Mouse (Mus musculus) stomach, embryonic 14.5 days (tissue): ENCODE measurements around the gene Stk38l. TPM values are rescaled to one million over a fixed set of nuclear protein-coding genes. Genes with fewer than 3 reads are reported as not detected.
A peak's percentile ranks its signal among the peaks of the same experiment; 100 is the strongest.

ENCODE experiments used
- ATAC-seq: fragments of 200-750 bp; cut with Nextera tagmentation; 2 replicates; pipeline ENCODE4 v1.8.0; 2017; ENCODE audit warnings: low read depth, moderate TSS enrichment; ENCODE audit not compliant: insufficient number of reproducible peaks, insufficient read depth, low FRiP score
- H3K27ac ChIP-seq: fragments of 300-500 bp; sonication (generic); 2 replicates; pipeline ENCODE4 v1.5.1; 2014; ENCODE audit warnings: mild to moderate bottlenecking, low read length, moderate library complexity, mixed read lengths
- H3K27me3 ChIP-seq: fragments of 300-500 bp; sonication (generic); 2 replicates; pipeline ENCODE4 v1.6.1; 2014; ENCODE audit warnings: low read length, control low read depth, mixed read lengths; ENCODE audit not compliant: control insufficient read depth, insufficient read depth
- H3K36me3 ChIP-seq: fragments of 300-500 bp; sonication (generic); 2 replicates; pipeline ENCODE4 v1.6.1; 2014; ENCODE audit warnings: mild to moderate bottlenecking, control low read depth, low read length, moderate library complexity, mixed read lengths; ENCODE audit not compliant: control insufficient read depth, insufficient read depth
- H3K4me1 ChIP-seq: fragments of 300-500 bp; sonication (generic); 2 replicates; pipeline ENCODE4 v1.6.1; 2014; ENCODE audit warnings: low read length, control low read depth, mixed read lengths; ENCODE audit not compliant: control insufficient read depth, insufficient read depth
- H3K4me2 ChIP-seq: fragments of 300-500 bp; sonication (generic); replicated peaks from 2 replicates; pipeline ENCODE4 v1.6.1; 2014; ENCODE audit warnings: low read depth, low read length, control low read depth
- H3K4me3 ChIP-seq: fragments of 300-500 bp; sonication (generic); 2 replicates; pipeline ENCODE4 v1.5.1; 2014; ENCODE audit warnings: low read depth, low read length, control low read depth
- H3K9ac ChIP-seq: fragments of 300-500 bp; sonication (generic); replicated peaks from 2 replicates; pipeline ENCODE4 v1.6.1; 2014; ENCODE audit warnings: low read depth, mild to moderate bottlenecking, control low read depth, low read length, moderate library complexity, mixed read lengths
- H3K9me3 ChIP-seq: fragments of 300-500 bp; sonication (generic); 2 replicates; pipeline ENCODE4 v1.6.1; 2016; ENCODE audit warnings: low read depth, low read length, control low read depth; ENCODE audit not compliant: control insufficient read depth
- WGBS: fragments of 180-500 bp; shearing (Covaris S2); extraction: QIAGEN DNeasy Blood & Tissue Kit; methylation state at CpG from one replicate; pipeline ENCODE4 v1.1.7; 2014; 5-methylcytosine and 5-hydroxymethylcytosine counted together
- polyA plus RNA-seq: library from polyadenylated mRNA; unstranded; fragments of >200 nt; fragmentation: Nextera tagmentation; extraction: Ambion mirVana; gene quantifications from 2 replicates; pipeline ENCODE4 v1.2.1, GENCODE M21; 2014

Gene Stk38l
- polyA plus RNA-seq, 1 experiment from 2014 or later, result 25.0 TPM

DNA sequence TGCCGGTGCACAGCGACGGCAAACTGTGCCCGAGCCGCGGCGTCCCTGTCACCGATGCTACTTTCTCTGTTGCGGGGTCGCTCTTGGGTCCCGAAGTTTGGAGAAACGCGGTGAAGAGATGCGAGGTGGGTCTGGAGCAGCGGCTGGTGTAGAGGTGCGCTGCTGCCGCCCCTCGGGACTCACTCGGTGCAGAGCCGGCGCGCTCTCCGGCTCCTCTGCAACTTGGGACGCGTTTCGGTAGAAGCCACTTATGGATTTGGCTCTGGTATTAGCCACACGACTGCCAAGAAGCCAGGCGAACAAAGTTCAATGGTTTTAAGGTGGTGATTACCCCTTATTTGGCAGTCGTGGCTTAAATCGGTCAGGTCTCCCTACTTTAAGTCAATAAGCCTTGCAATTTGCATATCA is 593 bp downstream of the Stk38l start:
- ATAC-seq, result peak; percentile 19; the same call in 1 of the 2 replicates
- Histone ChIP-seq H3K9me3 (no peaks in the 10 kb centered on the region), H3K27me3 (no peaks in the 10 kb centered on the region), H3K4me3 (peak overlapping the region; percentile 90), H3K4me1 (0 out of 2 replicates have a peak, but pooled peaks cover 5% of the 10 kb centered on the region), H3K27ac (peak overlapping the region; percentile 79), H3K4me2 (peak overlapping the region; percentile 71), H3K36me3 (no peaks in the 10 kb centered on the region), H3K9ac (peak overlapping the region; percentile 74)
- WGBS, result 0% methylated on average over 30 of the region's 30 CpGs

DNA sequence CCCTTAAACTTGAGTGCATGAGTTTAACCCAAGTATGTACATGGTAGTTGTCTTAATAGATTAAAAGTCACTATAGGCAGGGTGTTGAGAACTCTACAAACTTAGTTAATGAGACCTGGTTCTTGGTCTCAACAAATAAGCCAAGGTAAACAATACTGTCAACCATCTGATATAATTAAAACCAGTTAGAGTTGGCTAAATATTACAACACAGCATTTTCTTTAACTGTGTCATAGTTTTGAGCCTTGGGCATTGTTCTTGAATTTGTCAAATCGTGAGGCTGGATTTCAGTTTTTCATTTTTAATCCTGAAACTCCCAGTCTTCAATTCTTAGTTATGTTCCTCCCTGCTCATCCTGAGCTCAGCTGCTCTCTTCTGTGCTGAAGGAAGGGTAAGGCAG is 6.2 kb downstream of the Stk38l start:
- Histone ChIP-seq H3K9me3 (no peaks in the 10 kb centered on the region), H3K4me2 (no peak overlapping the region), H3K27ac (no peak overlapping the region), H3K4me3 (no peak overlapping the region), H3K9ac (no peak overlapping the region), H3K4me1 (peaks cover 23% of the 10 kb centered on the region), H3K27me3 (no peaks in the 10 kb centered on the region), H3K36me3 (no peaks in the 10 kb centered on the region)
- ATAC-seq, result no peak
- WGBS, result 80% methylated on average over 1 of the region's 1 CpGs

DNA sequence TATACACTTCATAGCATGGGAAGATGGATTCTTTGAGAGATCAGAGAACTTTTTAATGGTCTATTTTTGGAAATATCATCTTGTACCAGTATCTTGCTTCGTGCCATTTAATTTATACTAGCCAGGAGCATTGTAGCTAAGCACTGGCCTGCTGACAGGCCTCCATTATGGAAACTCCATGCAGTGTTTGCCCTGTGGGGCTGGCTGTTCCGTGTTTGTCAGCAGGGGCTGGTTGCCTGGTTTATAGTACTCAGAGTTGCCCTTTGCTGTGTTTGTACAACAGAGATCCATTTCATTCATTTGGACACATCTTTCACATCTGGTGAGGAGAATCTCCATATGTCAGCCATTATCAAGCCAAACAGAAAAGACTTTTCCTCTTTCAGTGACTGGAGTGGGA is 6.9 kb downstream of the Stk38l start:
- WGBS, result 35% methylated on average over 2 of the region's 2 CpGs
- Histone ChIP-seq H3K9me3 (no peaks in the 10 kb centered on the region), H3K4me2 (no peak overlapping the region), H3K27me3 (no peaks in the 10 kb centered on the region), H3K4me3 (no peak overlapping the region), H3K4me1 (peaks cover 19% of the 10 kb centered on the region), H3K36me3 (no peaks in the 10 kb centered on the region), H3K9ac (no peak overlapping the region), H3K27ac (no peak overlapping the region)
- no peak for ATAC-seq

DNA sequence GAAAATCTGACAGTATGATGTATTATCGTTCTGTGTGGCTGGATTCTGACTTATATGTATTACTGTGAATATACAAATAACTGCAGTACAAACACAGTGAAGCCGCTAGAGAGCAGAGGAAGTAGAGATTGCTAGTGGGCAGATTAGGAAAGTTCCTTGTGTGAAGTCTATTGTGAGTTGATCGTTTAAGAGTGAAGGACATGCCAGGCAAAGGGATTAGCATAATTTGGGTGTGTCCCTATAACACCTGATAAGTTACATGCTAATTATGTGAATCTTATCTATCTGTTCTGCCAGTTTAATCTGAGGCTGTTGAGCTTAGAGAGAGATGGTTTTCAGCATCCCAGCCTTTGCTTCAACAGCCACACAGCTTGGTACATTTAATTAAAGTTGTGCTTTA is 7.4 kb downstream of the Stk38l start:
- Histone ChIP-seq H3K27me3 (no peaks in the 10 kb centered on the region), H3K36me3 (no peaks in the 10 kb centered on the region), H3K9ac (no peak overlapping the region), H3K4me2 (no peak overlapping the region), H3K27ac (no peak overlapping the region), H3K9me3 (no peaks in the 10 kb centered on the region), H3K4me3 (no peak overlapping the region), H3K4me1 (peaks cover 18% of the 10 kb centered on the region)
- 51% methylated on average over 3 of the region's 3 CpGs for WGBS
- ATAC-seq, result no peak

DNA sequence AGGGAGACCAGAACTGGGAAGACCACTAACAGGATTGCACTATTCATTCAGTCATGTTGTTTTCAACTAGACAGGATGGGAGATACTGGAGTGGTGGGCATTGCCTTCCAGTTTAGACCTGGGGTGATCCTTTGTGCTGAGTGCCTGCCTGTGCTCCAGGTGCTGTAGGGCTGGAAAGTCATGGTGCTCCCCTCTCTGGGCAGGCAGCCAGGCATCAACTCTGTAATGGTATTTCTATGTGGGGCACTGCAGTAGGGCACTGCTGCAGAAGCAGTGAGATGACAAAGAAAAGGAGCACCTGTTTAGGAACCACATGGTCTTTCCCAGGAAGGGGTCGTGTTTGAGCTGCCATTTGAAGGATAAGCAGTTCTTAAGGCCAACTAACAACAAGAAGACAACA is 7.9 kb downstream of the Stk38l start:
- H3K4me3 ChIP-seq, result no peak overlapping the region
- H3K27ac ChIP-seq, result no peak overlapping the region
- H3K36me3 ChIP-seq, result no peaks in the 10 kb centered on the region
- WGBS, result 20% methylated on average over 1 of the region's 1 CpGs
- no peak overlapping the region for H3K9ac ChIP-seq
- ATAC-seq, result no peak
- no peak overlapping the region for H3K4me2 ChIP-seq
- H3K27me3 ChIP-seq, result no peaks in the 10 kb centered on the region
- H3K4me1 ChIP-seq, result peaks cover 18% of the 10 kb centered on the region
- no peaks in the 10 kb centered on the region for H3K9me3 ChIP-seq

DNA sequence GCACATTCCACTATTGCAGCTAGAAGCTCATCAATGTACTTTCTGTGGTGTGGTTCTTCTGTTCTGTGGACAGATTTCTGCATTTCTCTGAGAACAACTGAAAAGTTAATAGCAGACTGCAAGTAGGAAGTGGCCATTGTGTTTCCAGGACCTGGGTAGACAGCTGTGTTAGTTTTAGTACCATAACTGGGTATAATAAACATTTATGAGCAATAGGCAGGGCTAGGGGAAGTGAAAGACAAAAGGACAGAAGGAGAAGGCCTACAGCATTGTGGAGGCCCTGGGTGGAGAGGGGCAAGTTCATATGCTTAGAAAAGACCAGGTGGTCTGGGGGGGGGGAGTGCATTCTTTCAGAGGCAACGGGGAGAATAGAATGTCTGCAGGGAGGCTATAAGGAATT is 8.8 kb downstream of the Stk38l start:
- H3K4me2 ChIP-seq, result no peak overlapping the region
- no peaks in the 10 kb centered on the region for H3K27me3 ChIP-seq
- peaks cover 18% of the 10 kb centered on the region for H3K4me1 ChIP-seq
- H3K9ac ChIP-seq, result no peak overlapping the region
- no peaks in the 10 kb centered on the region for H3K9me3 ChIP-seq
- H3K27ac ChIP-seq, result no peak overlapping the region
- no peak for ATAC-seq
- H3K4me3 ChIP-seq, result no peak overlapping the region
- H3K36me3 ChIP-seq, result no peaks in the 10 kb centered on the region
- 58% methylated on average over 1 of the region's 1 CpGs for WGBS

DNA sequence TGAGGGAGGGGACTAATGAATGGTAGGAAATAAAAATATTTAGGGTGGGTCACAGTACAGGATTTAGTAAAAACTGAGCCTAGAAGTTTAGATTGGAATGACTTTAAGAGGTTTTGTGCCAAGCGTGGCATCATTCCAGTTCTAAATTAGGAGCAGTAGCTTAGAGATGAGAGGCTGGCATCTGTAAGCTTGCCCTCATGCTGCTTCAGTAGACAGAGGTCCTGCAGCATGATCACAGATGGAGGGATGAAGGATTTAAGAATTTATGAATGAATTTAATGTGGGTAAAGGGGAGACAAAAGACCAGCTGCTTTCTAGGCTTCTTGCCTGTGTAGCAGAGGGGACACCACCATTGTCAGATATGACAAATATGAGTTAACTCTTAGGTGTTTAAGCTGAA is 14.1 kb downstream of the Stk38l start:
- H3K4me3 ChIP-seq, result no peak overlapping the region
- no peaks in the 10 kb centered on the region; the same call in 1 of the 2 replicates for H3K4me1 ChIP-seq
- no peaks in the 10 kb centered on the region for H3K36me3 ChIP-seq
- H3K4me2 ChIP-seq, result no peak overlapping the region
- no peak overlapping the region for H3K9ac ChIP-seq
- no peaks in the 10 kb centered on the region for H3K27me3 ChIP-seq
- H3K27ac ChIP-seq, result no peak overlapping the region
- no peaks in the 10 kb centered on the region for H3K9me3 ChIP-seq
- WGBS, result 79% methylated on average over 1 of the region's 1 CpGs
- no peak for ATAC-seq

DNA sequence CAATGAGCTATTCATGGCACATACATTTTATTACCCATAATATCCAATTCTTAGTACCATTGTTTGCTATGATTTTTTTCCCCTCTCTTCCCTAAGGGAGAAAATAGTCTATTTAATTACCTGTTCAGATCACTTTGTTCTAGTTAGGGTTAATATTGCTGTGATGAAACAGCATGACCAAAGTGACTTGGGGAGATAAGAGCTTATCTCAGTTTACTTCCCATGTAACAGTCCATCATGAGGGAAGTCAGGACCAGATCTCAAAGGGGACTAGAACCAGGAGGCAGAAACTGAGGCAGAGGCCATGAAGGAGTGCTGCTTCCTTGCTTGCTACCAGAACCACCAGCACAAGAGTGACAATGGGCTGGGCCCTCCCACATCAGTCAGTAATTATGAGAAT is 15.9 kb downstream of the Stk38l start:
- H3K4me2 ChIP-seq, result no peak overlapping the region
- no peak overlapping the region for H3K27ac ChIP-seq
- no peak for ATAC-seq
- no peaks in the 10 kb centered on the region for H3K27me3 ChIP-seq
- no peak overlapping the region for H3K4me3 ChIP-seq
- H3K9me3 ChIP-seq, result no peaks in the 10 kb centered on the region
- no peak overlapping the region for H3K9ac ChIP-seq
- H3K4me1 ChIP-seq, result no peaks in the 10 kb centered on the region
- no peaks in the 10 kb centered on the region for H3K36me3 ChIP-seq

DNA sequence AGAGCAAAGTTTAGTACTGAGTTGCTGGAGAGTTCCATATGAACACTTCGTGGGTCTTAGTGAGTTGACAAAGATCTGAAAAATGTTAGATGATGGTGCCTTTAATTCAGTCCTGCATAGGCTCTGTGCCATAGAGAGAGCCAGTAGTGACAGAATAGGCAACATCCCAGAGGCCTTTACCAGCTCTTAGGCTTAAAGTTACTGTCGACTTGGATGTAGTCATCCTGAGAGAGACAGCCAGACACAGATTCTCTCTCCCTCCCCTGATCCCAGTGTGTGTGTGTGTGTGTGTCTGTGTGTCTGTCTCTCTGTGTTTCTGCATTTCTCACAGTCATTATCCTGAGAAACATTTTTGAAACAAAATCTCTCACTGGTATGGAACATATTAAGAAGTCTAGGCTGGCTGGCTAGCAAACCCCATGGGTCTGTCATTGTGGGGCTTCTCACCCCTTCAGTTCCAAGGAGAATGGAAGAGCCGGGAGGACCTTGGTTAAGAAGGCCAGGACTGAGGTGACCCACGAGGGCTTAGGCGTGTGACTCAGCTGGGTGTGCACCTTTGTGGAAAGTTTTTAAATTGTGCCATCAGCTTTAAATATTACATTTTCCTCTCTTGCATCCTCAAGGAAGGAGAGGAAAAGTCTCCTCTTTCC is 17.3 kb downstream of the Stk38l start:
- Histone ChIP-seq H3K9me3 (no peaks in the 10 kb centered on the region), H3K27me3 (no peaks in the 10 kb centered on the region), H3K4me3 (no peak overlapping the region), H3K4me2 (no peak overlapping the region), H3K27ac (no peak overlapping the region), H3K4me1 (no peaks in the 10 kb centered on the region), H3K9ac (no peak overlapping the region), H3K36me3 (no peaks in the 10 kb centered on the region)
- no peak for ATAC-seq
- 76% methylated on average over 5 of the region's 5 CpGs for WGBS
